Mouse (Mus musculus): ENCODE measurements around the gene Cstb.
"Not testable (repeated sequence)": the region's sequence is repeated elsewhere in the genome, so short reads cannot be mapped to it uniquely, and the experiment has no call there.

Cstb gene

GRCm38 (mm10) chr10:78425181-78426041, at the start of gene Cstb:
Cstb (plus strand) TSS chr10:78425669.
- peak; percentile 87 for DNase-seq (ENCODE audit: extremely low spot score)

- no peak for DNase-seq (ENCODE audit: extremely low spot score)
These were observed 47.0 kb upstream of the Cstb start for GRCm38 (mm10) chr10:78378516-78378915.

- DNase-seq (ENCODE audit: extremely low spot score), result no peak
These were observed 41.9 kb upstream of the Cstb start for GRCm38 (mm10) chr10:78383567-78383966.

- DNase-seq (ENCODE audit: extremely low spot score), result no peak
These were observed 39.9 kb upstream of the Cstb start for GRCm38 (mm10) chr10:78385520-78385919.

- no peak for DNase-seq (ENCODE audit: extremely low spot score)
These were observed 37.1 kb upstream of the Cstb start for GRCm38 (mm10) chr10:78388216-78388980.

GRCm38 (mm10) chr10:78390982-78391470, 34.4 kb upstream of the Cstb start:
- DNase-seq (ENCODE audit: extremely low spot score), result no peak

- peak; percentile 75 for DNase-seq (ENCODE audit: extremely low spot score)
These were observed 33.4 kb upstream of the Cstb start for GRCm38 (mm10) chr10:78392072-78392471.

- no peak for DNase-seq (ENCODE audit: extremely low spot score)
These were observed 30.1 kb upstream of the Cstb start for GRCm38 (mm10) chr10:78395377-78395776.

- DNase-seq (ENCODE audit: extremely low spot score), result peak; percentile 94
These were observed 29.4 kb upstream of the Cstb start for GRCm38 (mm10) chr10:78395819-78396624.

GRCm38 (mm10) chr10:78396625-78396885, 28.9 kb upstream of the Cstb start:
- DNase-seq (ENCODE audit: extremely low spot score), result no peak

- DNase-seq (ENCODE audit: extremely low spot score), result peak; percentile 33
These were observed 26.3 kb upstream of the Cstb start for GRCm38 (mm10) chr10:78399090-78399657.

- no peak for DNase-seq (ENCODE audit: extremely low spot score)
These were observed 24.3 kb upstream of the Cstb start for GRCm38 (mm10) chr10:78401127-78401526.

GRCm38 (mm10) chr10:78402301-78402922, 23.1 kb upstream of the Cstb start:
- DNase-seq (ENCODE audit: extremely low spot score), result no peak

GRCm38 (mm10) chr10:78406152-78406551, 19.3 kb upstream of the Cstb start:
- no peak for DNase-seq (ENCODE audit: extremely low spot score)

GRCm38 (mm10) chr10:78407132-78407531, 18.3 kb upstream of the Cstb start:
- no peak for DNase-seq (ENCODE audit: extremely low spot score)

GRCm38 (mm10) chr10:78409035-78409788, 16.3 kb upstream of the Cstb start:
- DNase-seq (ENCODE audit: extremely low spot score), result no peak

GRCm38 (mm10) chr10:78411851-78412250, 13.6 kb upstream of the Cstb start:
- peak; percentile 15 for DNase-seq (ENCODE audit: extremely low spot score)

- peak; percentile 95 for DNase-seq (ENCODE audit: extremely low spot score)
These were observed 12.9 kb upstream of the Cstb start, which contains the start of gene Rrp1 for GRCm38 (mm10) chr10:78412319-78413151. Rrp1 (minus strand) TSS chr10:78413043.

GRCm38 (mm10) chr10:78413152-78413520, 12.3 kb upstream of the Cstb start:
- no peak for DNase-seq (ENCODE audit: extremely low spot score)

- not testable (repeated sequence) for DNase-seq (ENCODE audit: extremely low spot score)
These were observed 10.5 kb upstream of the Cstb start for GRCm38 (mm10) chr10:78414936-78415335.
